Mouse (Mus musculus) left cerebral cortex, postnatal 25 days (tissue): ENCODE results near the gene Rgmb. TPM values are rescaled to one million over a fixed set of nuclear protein-coding genes. Genes with fewer than 3 reads are reported as not detected.
A peak's percentile ranks its signal among the peaks of the same experiment; 100 is the strongest.

ENCODE experiments used
- DNase-seq, 2 experiments: peaks; one replicate each; pipeline ENCODE4 v3.0.0; 2022; ENCODE audit warnings: low spot score in 2 of 2, mixed read lengths in 1 of 2
- intact Hi-C: fragments of 180-260 bp; cut with DNase I; formaldehyde crosslinking; loops from one replicate; pipeline ENCODE4 v1.15.1; 2025
- total RNA-seq, 2 experiments: library from RNA; stranded (reverse); gene quantifications; 2 replicates each; pipeline ENCODE4 v1.2.3; 2021

Rgmb gene
- total RNA-seq: 10 to 100 TPM; 62.6 to 66.2 TPM

DNA sequence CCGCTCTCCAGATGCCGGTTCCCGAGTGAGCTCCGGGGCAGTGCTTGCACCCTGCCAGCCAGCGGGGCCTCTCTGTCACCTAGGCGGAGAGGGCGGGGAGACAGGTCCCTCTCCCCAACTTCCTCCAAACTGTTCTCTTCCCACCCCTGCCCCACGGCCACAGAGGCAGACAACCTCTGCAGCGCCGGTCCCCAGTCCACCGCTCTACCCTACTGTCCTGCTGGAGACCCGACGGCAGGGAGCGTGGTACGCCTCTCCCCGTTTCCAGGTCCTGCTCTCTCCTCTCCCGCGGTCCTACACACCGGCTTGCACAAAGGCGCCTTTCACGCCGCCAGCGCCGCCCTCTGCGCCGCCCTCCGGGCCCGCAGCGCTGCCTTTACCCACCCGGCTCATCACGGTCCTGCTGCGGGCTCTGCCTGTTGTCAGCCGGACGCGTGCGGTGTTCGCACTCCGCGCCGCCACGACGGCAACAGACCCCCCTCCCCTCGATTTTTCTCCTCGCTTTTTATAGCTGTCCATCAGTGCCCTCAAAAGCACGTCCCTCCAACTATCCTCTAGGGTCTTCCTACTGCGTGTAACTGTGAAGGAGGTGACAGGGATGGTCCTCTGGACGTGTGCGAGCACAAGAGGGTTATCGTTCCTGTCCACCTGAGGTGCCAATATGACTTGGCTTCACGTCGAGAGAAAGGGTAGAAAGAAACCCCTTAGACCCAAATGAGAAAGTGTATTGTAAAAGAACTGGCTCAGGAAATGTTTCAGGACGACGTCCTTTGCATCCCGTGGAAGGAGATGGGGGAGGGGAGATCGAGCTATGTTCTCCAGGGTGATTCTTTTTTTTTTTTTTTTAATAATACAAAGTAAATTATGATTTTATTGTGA lies at the start of gene Rgmb:
Gene Rgmb, minus strand, starts transcription at position 274 of the 879 bp plus-strand sequence.
- intact Hi-C loops: no loop called here
- no peak for DNase-seq

DNA sequence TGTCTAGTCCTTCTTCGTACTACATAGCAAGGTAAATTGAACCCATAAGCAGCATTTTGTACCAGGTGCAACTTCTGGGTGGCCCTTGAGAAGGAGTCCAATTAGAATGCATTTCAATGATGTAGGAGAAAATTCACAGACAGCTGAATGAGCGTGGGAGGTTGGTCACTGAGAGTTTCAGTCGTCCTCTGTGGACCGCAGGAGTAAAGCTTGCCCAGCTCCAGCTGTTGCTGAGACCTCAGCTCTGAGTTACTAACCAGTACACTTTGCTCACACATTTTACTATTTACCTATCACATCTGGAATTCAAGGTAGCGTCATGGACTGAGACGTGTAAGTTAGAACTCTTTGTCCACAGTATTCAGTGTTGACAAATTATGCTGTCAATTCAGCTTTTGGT lies 43.9 kb upstream of the Rgmb start:
- DNase-seq: no peak
- intact Hi-C loops: no loop called here

DNA sequence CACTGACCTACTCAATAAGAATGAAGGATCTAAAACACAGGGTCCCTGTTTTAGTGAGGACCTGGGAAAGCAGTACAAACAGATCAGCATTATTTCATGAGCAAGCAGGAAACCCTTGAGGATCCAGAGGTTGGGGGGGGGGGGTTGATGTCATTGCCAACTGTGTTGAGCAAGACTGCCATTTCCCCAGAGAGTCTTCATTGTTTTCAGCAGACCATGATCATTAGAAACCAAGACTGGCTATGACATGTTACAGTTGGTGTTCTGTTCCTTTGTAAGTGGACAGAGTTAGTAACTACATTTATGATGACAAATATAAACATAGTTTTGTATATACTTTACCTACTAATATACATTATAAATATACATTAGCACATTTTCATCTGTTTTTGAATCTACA lies 41.3 kb upstream of the Rgmb start:
- no peak for DNase-seq
- intact Hi-C loops: no loop called here

DNA sequence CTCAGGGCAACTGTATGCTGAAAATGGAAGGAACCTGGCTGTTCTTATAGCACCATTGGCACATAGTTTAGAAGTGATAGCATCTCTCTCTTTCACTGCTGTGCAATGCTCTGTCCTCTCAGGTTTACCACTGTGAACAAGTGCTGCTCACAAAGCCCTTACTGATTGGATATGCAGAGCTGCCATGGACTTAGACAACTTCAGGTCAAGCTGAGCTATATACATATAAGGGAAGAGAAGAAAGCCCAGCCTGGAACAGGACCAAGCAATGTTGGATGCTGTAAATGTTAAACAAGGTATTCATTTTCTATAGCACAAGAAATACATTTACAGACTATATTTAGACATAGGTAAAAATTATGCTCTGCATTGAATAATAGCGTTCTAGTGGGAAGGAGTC lies 34.4 kb upstream of the Rgmb start:
- intact Hi-C loops: no loop called here
- no peak for DNase-seq

DNA sequence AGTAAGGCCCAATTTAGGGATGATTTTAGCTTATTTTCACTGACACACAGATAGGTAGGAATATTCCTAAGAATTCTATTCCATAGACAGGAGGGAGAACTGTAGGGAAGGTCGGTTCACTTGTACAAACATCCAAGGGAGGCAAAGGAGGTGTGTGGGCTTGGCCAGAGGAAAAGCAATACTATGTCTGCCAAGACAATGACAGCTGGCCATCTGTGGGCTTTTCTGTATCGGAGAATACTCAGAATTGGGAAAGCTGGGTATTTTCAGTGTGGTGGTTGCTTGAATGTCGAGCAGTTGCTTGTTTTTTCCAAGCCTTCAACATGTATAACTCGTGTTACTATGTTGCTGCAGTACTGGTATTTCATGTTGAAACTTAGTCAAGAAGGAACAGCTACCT lies 31.5 kb upstream of the Rgmb start:
- intact Hi-C loops: no loop called here
- DNase-seq: peak in 1 of 2 experiments; percentile 30

DNA sequence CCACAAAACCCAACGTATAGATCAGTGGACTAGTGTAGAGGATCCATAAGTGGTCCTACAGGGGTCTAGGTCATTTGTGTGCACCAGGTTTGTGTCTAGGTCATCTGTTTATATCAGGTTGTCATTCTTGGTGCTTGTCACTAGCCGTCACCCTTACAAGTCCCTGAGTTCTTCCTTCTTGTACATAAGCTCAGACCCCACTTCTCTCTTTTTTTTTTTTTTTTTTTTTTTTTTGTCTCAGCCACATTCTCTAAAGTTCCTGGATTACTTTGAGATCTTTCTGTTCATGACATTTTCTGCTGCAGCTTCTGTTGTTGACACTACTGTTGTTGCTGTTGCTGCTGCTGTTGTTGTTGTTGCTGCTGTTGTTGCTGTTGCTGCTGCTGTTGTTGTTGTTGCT lies 22.3 kb upstream of the Rgmb start:
- DNase-seq: no peak
- intact Hi-C loops: no loop called here

DNA sequence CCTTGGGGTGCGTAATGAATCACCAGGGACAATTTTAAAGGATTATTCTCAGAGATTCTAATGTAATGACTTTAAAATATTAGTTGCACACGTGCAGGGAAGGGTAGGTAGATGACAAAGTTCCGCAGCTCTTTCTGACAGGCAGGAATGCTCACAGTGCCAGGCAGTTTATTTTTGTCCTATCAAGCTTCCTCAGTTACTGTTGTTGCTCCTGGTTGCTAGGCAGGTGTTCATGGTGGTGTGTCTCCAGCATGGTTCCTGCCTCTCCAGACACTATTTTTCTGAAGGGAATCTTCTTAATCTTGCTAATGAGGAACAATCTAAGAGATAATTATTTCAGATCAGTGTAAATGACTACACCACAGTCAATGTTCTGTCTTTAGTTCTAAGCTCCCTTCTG lies 19.7 kb upstream of the Rgmb start:
- no peak for DNase-seq
- intact Hi-C loops: no loop called here

DNA sequence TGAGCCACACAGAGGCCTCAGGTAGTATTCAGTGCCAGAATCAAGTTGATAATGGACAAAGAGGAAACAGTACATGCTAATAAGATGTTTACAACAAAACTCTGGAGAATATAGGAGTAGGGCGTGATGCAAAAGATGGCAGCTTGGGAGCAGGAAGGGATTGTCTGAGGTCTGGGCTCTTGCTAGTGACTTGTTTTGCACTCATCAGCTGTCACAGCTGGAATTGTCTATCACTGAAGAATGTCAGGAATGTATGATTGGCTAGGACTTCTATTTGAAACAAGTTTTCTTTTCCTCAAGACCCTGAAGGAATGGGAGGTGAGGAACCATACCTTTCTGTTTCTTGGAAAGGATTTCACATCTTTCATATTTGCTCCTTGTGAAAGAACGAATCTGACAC lies 10.6 kb upstream of the Rgmb start:
- no peak for DNase-seq
- intact Hi-C loops: no loop called here

DNA sequence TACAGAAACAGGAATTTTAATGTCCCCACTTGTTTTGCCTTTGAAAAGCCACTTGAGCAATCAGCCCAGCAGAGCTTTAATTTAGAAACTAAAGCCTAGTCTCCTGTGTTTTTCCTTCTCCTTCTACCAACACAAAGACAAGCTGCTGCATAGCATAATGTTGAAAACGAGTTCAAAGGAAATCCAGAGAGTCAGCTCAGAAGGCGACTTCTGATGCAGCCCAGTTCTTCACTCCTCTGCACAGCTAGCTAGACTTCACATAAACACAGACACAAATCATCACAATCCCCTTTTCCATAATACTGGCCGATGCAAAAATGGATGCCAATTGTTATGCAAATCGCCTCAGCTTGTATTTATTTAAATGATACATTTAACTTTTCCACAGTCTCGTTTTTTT lies 1.6 kb upstream of the Rgmb start:
- no peak for DNase-seq
- intact Hi-C loops: no loop called here

DNA sequence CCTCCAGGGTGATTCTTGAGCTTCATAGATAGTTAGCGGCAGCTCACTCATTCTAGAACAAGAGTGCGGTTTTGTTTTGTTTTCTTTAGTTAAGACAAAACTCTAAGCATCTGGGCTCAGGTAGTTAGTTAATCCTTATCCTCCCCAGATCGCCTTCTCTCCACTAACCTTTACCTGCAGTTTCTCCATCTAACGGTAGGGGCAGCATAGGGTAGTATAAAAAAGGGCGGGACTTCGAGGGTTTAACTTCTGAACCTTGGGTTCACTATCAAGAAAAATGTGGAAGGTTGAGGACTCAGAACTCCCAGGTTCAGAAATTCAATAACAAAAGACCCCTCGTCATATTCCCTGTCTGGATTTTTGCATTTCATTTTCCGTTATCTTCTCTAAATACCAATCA lies 971 bp upstream of the Rgmb start:
- intact Hi-C loops: no loop called here
- no peak for DNase-seq

DNA sequence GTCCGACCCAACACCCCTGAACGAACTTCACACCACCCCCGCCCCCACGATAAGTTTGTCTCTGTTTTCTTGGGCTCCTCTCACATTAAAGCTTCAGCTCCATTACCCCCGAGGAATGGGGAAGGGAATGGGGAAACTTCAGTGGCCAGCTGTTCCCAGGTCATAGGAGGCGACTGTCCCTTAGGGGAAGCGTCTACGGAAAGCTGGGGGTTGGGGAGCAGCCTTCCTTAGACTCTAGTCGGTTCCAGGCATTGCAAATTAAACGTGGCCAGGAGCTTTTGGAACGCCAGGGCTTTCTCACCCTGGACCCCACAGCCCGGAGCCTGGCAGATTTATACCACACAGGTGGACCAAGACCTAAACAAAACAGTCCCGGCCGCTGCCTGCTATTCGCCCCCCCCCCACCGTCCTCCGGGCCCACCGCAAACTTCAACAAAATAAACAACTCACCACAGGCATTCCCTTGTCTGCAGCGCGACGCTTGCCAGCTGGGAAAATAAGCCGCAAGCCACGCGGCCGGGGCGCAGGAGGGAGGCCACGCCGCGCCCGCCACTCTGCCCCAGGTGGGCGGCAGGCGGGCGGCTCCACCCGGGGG lies 571 bp downstream of the Rgmb start:
- no peak for DNase-seq
- intact Hi-C loops: no loop called here

DNA sequence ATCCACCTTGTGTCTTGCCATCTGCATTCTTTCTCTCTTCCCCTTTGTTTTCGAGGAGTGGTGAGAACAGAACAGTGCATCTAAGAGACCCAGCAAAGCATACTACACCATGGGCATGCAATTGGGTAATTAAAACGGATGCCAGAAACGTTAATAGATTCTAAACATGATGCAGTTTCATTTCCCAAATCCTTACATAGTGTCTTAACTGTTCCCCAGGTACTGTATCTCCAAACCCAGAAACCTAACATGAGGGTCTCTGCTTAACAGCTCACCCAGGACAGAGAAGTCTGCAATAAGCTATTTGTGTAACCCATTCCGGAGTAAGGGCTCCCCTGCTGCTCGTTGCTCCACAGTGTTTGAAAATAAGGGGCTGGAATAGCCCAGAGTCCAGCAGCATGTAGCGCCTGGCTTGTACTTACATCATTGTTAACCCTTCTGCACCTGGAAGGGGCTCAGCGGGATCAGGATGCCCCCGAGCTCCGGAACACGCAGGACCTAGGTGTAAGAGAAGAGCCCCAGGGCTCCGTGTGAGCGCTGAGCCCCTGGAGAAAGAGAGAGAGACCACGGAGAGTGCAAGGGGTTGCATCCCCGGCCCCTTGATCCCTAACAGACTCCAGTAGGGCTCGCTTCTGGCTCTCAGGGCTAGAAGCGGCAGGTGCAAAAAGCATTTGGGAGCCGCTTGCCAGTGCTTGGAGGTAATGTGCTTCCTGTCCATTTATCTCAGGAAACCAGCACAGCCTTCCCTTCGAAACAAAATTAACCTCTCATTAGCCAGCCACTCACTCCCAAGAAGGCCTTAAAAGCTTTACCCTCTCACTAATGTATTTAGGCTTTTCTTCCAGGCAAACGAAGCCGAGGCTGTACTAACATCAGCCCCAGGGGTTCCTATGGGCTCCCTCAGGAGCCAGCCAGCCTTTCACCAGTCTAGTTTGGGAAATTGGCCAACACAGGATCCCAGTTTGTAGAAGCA lies 1.4 kb downstream of the Rgmb start:
- intact Hi-C loops: loop anchor here (5.0 kb wide), 2 partner anchors 127 to 838 kb away; partner anchors contain the start of gene Chd1
- DNase-seq: no peak

DNA sequence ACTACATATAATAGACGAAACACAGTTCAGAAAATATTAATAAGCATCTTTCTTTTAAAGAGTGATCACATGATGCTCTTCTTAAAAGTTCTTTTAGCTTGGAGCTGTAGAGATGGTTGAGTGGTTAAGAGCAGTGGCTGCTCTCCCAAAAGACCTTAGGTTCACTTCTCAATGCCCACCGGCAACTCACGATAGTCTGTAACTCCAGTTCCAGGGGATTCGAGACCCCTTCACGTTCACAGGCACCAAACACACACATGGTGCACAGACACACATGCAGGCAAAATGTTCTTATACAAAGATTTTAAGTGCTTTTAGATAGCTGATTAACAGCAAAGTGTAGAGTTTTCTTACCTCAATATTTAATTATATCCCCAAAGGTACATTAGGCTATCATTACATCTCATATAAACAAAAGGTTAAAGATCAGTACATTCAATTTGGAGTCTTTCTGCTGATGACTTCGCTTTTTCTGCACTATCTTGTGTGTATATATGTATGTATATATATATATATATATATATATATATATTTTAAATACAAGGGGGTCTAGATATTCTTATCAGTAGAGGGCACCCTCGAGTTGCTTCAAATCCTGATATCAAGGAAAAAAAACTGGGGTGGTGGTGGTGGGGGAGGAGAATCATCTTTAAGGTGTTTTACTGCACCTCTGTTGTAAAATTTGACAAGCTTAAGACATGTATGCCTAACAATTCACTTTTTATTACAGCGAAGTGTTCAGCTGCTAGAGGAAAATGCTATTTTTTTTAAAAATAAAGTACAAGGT lies 2.5 kb downstream of the Rgmb start:
- intact Hi-C loops: loop anchor here (5.0 kb wide), 2 partner anchors 126 to 839 kb away; partner anchors contain the start of gene Chd1
- no peak for DNase-seq

DNA sequence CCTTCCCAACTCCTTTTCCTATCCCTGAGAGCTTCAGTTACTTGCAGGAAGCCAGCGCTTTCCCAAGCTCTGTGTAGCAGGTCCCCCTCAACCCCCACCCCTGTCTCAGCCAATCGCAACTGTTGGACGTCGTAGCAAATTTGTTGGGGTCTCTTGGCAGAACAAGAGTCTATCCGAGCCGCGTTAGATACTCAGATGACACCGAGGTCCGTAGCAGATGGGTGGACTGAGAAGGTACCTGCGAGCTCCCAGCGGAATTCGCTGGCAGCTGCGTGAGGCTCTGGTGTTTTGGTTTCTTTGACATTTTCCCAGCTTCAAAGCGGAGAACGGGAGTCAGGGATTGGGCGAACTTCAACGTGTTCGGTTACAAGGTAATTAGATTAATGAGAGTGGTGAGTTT lies 3.9 kb downstream of the Rgmb start:
- intact Hi-C loops: loop anchor here (5.0 kb wide), 2 partner anchors 125 to 840 kb away; partner anchors contain the start of gene Chd1
- no peak for DNase-seq

DNA sequence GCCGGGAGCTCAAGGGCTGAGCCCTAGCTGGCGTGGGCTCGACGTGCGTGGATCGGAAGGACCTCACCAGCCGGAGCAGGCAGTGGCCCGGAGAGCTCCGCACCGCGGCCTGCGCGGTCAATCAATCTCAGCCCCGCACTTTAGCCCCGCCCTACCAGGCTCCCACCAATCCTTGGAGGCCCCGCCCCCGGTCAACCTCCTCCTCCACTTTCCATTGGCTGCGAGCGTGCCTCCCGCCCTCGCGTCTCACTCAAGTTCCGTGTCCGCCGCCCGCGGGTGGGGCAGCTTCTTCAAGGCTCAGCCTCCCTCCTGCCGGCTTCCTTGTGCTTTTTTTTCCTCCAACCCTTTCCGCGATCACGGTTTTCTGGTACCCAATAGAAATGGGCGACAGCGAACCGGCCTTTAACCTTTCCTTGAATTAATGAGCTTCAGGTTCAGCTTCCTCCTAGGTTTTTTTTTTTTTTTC lies 4.4 kb downstream of the Rgmb start:
- intact Hi-C loops: loop anchor here (5.0 kb wide), 2 partner anchors 124 to 841 kb away; partner anchors contain the start of gene Chd1
- peak; percentile 98 to 99 for DNase-seq

DNA sequence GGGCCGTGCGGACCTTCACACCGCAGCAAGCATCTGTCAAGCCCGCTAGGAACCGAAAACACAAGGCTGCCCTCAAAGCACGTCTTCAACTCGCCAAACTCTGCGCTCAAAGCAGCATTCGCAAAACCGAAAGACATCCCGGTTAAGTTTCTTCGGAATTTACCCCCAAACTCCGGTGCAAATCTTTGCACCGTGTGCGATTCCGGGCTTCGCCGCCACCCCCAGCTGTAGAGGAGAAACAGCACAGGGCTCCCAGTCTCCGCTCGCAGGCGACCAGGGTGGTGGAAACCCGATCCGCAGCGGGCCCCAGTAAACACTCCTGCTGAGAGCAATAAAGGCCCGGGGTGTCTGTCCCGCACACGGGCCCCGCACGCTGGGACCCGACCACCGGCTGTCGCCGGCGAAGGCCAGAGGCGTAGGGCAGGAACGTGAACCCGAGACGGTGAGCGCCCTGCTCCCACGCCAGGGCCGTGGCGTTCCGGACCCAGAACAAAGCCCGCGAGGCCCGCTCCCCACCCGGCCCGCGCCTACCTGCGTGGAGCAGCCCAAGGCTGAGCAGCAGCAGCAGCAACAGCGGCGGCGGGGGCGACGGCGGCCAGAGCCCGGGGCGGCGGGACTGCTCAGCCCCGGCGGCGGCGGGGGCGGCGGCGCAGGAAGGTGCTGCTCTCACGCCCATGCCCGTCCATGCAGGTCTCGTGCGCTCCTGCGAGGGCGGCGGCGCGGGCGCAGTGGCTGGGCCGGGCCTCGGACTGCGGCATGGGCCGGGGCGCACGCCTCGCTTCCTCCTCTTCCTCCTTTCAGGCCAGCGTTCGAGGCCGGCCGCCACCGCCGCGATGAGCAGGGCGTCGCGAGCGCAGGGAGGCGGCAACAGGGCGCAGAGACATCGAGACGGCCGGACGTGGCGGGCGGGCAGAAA lies 5.1 kb downstream of the Rgmb start:
- peak in 1 of 2 experiments; percentile 61 for DNase-seq
- intact Hi-C loops: loop anchor here (5.0 kb wide), 2 partner anchors 123 to 842 kb away; partner anchors contain the start of gene Chd1

DNA sequence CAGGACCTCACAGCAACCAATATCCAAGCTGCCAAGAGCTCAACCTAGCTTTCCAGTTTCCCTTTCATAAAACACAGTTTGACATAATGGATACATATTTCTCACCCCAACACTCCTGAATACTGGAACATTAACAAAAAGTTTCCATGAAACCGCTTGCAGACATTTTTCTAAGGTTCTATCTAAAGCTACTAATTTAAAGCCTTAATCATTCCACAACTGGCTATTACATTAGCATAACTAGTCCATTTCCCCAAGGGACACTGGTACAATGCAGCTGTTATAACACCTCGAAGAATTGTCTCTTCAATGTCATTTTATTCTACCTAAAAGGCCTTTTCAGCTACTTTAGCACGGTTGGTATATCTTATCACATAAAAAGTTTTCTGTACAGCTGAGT lies 6.0 kb downstream of the Rgmb start:
- intact Hi-C loops: loop anchor here (5.0 kb wide), 2 partner anchors 123 to 842 kb away; partner anchors contain the start of gene Chd1
- no peak for DNase-seq

DNA sequence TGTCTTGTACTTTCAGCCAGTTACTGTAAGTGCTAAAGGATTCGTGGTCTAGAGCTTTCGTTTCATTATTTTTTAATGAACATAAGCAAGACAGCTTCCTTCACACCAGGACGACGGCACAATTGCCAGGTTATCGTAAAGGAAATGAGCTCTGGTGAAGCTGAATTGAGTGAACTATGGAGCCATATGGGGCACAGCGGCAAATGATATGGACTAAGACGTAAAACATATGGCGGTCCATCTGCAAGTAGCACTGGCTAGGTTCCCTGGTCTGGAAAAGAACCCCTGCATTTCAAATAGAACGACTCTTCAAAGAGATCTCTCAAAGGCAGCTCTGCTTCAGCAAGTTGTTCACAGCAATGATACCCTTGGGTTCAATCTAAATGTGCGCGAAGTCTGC lies 6.5 kb downstream of the Rgmb start:
- DNase-seq: no peak
- intact Hi-C loops: no loop called here
